Mouse (Mus musculus) liver, adult (tissue): ENCODE data around the gene Exosc10.

Experiments used
- GATA4 ChIP-seq: IDR thresholded peaks from 2 replicates; pipeline ENCODE4 v1.6.1; 2014; ENCODE audit warnings: mild to moderate bottlenecking, low read length; ENCODE audit not compliant: insufficient replicate concordance

The Exosc10 gene

DNA sequence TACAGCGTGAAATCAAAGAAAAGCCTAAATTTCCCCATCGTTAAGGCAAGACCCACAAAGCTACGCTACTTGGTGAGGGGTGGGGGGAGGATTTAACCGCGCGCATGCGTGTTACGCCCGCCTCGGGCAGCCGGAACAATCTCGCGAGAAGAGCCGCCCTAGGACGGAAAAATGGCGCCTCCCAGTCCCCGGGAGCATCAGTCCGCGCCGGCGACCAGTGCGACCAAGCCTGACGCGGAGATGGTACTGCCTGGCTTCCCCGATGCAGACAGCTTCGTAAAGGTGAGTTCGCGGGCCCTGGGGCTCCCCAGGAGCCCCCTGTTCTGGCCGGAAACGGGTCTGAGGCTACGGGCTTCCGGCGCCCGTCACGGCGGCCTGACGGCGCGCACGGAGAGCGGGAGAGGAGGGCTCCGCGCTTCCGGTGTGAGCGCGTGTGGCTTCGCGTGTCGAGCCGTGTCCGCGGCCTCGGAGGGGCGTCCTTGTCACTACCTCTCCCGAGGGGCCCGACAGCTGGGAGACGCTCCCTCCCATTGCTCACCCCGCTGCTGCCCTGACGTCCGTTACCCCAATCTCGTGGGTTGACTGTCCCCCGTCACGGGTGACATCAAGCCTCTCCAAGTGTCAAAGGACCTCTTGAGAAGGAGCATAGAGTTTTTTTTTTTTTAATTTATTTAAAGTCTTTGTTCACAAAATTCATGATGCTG is at the start of gene Exosc10:
TSS of gene Exosc10 (plus strand) at position 133 of the 704 bp plus-strand sequence.
- peak; percentile 25; the same call in 1 of the 2 replicates for TF ChIP-seq GATA4

DNA sequence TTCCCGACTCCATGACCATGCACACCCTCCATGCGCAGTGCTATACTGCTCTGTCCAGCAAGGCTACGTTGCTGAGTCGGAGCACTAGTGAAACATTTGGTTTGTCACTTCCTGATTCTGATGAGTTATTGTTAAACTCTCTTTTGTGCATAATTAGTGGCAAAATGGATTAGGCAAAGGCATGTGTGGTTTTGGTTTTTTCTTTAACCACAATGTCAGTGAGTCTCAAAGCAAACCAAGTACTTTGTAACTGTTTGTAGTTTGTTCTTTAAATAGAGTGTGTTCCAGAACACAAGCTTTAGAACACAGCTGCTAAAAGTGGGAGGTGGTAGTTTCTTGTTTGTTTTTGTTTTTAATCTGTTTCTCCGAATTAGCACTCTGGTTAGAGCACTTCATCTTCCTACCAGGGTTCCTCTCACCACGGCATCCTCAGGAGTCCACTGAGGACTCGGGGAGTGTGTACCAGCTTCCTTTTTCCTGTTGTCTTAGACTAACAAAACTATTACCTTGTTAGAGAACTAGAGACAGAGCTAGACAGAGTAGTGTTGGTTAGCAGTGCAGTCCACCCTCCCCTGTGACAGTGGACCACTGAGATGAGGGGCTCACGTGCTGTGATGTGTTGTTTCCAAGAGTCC is 48.7 kb upstream of the Exosc10 start:
- TF ChIP-seq GATA4, result no peak

DNA sequence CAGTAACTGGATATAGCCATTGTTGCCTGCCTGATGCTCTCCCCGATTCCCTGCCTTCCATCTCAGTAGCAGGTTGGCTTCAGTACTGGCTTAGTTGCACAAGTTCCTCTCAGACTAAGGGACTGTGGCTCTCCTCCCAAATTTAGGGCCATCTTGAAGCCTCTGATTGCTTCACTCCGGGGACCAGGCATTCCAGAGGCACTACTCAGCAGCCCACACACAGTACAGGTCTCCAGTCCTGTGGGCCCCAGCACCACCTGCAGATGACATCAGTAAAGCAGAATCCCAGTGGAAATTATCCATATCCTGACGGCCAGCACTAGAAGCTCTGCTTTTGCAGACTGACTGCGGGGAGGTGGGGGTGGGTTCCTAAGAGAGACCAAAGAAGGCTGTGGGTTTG is 47.5 kb upstream of the Exosc10 start:
- TF ChIP-seq GATA4, result no peak

DNA sequence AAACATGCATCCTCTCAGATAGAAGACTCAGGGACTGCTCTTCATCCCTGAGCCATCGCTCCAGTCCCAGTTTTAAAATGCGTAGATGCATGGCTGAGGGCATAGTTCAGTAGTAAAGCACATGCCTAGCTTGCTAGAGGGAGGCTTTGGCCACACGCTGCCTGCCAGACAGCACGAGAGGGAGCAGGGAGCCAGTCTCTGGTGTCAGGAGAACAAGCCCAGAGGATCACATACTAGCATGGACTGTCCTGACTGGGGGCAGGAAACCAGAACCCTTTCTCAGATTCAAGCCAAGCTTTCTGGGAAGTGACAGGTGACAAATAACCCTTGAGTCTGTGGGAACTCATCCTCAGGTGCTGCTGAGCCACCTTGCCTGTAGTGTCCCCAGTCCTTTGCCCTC is 46.9 kb upstream of the Exosc10 start:
- no peak for TF ChIP-seq GATA4

DNA sequence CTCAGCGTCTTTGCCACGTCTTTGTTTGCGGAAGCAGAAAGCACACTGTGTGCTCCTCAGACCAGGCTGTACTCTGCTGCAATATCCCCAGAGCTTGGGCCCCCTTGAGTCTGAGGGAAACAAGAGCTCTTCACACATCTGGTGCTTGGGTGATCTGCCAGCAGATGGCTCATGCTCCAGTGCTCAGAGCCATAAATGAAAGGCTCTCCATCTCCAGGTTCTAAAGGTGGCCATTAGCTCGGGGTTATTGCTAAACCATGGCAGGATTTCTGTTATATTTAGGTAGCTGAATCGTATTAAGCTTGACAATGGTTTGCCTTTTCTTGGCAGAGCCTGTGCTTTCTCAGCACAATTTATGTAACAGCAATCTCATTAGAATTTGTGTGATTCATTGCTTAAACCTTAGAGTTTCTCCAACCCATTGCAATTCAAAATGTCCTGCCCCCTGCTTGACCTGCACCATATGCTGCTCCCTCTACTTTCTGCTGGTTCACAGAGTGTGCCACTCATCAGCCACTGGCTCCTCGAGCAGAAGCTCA is 45.1 kb upstream of the Exosc10 start:
- no peak for TF ChIP-seq GATA4

DNA sequence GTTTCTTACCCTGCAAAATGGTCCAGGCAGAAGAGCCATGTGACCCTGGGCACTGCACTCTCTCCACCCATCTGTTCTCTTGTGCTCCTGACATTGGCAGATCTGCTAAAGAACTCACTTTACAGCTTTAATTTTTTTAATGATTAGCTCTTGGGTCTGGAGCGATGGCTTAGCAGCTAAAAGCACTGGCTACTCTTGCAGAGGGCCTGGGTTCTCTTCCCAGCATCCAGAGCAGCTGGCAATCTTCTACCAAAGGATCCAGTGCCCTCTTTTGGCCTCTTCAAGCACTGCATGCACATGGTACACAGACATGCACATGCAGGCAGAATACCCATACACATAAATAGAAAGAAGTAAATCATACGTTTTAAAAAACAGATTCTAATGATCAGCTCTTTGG is 42.9 kb upstream of the Exosc10 start:
- TF ChIP-seq GATA4, result no peak

DNA sequence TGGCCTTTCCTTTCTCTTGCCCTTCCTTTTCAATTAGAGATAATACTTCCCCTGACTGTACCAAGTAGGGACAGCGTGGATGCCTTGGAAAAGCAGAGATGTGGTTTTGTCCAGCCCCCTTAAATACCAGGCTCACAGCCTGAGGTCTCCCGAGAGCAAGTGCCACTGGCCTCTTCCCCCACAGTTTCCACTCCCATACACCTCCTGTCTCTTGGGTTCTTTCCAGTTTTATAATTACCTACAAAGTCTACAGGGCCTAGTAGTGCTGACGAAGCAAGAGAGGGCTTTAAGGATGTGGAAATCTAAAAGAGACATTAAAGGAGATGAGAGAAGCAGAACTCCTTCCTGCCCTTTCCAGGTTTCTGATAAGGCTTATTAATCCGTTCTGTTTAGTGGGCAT is 40.4 kb upstream of the Exosc10 start:
- TF ChIP-seq GATA4, result no peak

DNA sequence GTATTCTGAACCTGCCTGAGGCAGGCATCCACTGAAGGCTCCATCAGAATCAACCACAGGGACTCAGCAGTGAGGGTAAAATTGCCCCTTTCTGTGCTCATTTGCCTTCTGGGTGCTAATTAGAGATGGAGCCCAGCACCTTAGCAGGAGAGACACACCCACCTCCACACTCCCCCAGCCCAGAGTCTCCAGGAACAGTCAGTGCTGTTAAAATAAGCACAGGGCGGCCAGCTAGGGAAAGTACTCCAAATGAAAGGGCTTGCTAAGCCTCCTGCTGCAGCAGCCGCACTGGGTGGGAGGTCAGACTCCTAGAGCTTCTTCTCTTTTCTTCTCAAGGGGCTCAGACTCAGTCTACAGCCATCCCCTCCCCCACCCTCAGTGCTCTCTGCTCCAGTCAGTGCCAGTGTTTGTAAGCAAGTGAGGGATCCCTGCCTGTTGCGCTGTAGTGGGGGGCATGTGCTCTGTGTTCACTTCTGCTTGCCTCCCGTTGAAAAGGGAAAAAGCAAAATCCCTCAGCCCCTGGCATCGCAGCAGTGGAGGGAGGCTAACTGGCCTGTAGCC is 39.9 kb upstream of the Exosc10 start:
- TF ChIP-seq GATA4, result no peak

DNA sequence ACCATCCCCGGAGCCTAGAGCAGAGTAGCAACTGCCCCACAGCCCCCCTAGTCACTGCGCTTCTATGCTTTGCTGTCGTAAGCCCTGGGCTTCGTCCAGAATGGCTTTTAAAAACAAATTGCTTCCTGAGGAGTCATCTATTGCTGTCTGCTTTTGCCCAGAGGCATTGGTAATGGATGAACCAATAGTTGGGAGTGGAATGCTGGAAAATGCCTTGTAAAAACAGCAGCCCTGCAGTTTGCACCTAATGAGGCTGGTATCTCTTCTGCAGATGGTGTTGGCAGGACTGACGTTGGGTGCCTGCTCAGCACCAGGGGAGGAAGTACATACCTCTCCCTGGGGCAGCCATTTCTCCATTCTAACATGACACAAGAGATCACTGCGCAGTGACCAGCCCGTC is 34.7 kb upstream of the Exosc10 start:
- no peak for TF ChIP-seq GATA4

DNA sequence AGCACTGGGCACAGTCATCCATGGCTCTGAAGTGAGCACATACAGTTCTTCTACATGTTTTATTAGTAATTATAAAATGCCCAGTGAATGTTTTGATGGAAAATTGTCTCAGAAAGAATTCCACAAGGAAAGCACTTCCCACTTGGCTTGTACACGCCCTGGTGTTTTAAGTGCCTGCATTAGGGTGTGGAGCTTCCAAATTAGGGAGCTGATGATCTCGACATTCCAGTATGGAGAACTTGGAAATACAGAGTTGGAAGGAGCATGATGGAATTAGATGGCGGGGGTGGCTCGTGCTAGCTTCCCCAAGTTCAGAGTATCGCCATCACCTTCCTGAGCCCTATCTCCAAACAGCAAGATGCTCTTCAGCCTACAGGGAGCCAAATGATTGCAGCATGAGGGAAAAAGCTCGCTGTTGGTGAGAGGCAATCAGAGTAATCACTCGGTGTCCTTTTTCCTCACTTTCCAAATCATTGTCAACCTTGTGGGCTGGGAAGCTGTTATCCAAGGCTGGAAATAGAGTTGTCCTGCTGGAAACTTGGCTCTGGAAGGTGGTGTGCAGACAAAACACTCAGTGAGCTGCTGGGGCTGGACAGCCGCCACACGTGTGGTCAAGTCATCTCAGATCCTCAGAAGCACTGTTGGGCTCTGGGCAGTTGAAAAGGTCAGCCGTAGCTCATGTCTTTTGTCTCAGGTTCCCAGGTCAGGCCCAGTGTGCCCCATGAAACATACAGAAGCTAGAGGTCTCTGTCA is 30.9 kb upstream of the Exosc10 start:
- TF ChIP-seq GATA4, result no peak

DNA sequence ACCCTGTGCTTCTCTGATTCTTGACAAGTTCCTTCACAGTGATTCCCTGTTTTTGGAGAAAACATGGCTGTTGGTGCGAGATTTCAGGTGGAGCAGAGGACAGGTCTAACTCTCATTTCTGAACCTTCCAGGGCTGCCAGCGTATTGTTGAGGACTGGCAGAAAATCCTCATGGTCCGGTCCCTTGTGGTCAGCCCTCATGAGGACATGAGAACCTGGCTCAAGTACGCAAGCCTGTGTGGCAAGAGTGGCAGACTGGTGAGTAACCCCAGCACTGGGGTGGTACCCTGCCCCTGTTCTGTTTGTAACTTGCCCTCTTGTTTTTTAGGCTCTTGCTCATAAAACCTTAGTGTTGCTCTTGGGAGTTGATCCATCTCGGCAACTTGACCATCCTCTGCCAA is 27.9 kb upstream of the Exosc10 start:
- no peak for TF ChIP-seq GATA4

DNA sequence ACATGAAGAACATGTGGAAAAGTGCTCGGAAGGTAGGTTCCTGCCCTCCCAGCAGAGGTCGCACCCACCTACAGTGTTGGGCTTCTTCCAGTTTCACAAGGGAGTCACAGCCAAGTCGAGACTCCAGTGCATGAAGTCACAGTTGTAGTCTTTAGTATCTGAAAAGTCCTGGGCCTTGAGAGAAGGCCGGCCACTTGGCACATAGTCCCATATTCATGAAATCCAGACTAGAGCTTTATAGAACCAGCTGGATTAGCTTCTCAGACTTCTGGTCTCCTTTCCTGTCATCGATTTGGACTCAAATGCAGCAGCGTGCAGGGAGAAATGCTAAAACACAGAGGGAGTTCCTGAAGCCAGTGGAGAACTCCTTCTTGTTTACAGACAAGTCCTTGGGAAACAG is 27.5 kb upstream of the Exosc10 start:
- no peak for TF ChIP-seq GATA4

DNA sequence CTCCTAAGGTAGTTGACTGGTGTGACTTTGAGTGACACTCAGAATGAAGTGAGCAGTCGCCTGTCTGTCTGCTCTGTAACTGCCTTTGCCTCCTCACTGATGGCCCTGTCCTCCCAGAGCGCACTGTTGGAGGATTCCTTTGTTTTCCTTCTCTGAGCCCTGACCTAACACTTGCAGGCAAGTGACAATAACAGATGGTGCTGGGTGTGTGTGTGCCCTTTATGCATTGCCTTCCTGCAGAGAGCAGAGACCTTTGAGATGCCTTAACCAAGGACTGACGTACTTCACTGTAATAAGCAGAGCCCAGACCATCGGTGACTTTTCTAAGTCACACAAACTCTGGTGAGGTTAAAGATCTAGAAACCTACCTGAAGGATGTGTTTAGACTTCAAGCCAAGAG is 26.9 kb upstream of the Exosc10 start:
- no peak for TF ChIP-seq GATA4

DNA sequence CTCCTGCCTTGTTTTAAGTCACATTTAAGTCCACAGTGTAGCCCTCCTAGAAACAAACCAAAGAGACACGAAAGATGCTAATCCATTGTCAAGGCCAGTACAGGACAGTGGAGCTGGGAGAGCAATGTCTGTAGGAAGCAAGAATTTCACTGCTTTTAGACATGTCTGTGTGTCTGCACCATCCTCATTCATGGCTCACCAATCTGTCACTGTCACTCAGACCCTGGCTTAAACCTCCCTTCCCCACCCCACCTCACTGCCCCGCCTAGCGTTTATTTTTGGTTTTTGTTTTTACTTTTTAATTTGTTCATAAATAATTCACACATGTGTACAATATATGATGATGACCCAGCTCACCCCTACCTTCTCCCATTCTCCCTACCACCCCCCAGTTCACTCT is 25.7 kb upstream of the Exosc10 start:
- TF ChIP-seq GATA4, result no peak

DNA sequence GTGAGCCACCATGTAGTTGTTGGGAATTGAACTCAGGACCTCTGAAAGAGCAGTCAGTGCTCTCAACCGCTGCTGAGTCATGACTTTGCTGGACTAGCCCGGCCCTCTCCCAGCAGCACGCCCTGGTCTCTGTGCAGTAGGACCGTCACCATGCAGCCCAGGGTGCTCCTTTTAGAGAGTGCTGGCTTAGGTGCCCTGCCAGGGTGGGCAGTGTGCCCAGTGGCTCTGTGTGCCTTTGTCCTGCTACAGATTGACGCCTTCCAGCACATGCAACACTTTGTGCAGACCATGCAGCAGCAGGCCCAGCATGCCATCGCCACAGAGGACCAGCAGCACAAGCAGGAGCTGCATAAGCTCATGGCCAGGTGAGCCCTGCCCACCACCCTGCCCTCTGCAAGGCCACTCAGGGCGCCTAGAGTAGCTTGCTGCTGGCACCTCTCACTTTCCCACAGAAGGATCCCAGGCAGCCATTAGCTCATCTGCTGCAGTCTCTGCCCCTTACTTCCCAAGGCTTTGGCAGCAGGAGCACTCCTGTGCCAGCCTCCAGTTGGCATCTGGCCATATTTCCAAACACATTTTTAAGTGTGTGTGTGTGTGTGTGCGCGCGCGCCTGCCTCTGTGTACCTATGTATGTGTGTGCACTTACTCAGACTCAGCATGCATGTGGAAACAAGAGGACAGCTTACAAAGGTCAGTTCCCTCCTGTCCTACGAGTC is 24.5 kb upstream of the Exosc10 start:
- no peak for TF ChIP-seq GATA4
